Mouse (Mus musculus): Measurements from ENCODE around the gene Inf2.

The Inf2 gene

DNA sequence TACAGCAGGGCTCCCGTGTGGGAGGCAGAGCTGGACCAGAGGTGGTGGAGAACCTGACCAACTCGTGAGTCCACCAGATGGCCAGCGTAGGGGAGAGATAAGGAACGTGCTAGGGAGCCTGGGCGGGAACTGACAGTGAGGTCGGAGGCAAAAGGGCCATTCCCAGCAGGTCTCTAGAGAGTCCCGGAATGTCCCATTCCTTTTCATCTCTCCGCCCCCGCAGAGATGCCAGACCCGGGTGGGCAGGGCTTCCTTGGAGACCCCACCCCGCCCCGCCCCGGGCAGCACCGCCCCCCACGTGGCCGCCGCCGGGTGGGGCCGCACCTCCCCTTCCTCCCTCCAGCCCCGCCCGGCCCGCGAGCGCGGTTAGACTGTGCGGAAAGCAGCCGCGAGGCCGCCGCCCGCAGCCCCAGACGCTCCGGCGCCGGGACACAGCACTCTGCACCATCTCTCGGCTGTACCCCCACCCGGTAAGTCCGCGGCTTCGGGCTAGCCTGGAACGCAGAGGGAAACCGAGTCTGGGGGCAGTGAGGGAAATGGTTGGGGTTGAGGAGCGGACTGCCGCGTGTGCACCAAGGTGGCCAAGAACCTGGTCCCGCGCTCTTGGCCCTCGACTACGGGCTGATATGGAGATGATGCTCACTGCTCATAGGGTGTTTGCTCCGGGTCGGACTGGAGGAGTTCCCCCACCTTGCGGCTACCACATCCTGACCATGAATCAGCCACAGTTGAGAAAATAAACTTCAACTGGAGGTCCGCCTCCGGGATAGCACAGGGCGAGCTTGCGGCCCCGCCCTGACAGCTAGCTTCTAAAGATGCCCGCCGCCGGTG lies at the start of gene Inf2:
TSS of gene Inf2 (plus strand) at position 359 of the 831 bp plus-strand sequence.
- DNase-seq = peak; percentile 99

DNA sequence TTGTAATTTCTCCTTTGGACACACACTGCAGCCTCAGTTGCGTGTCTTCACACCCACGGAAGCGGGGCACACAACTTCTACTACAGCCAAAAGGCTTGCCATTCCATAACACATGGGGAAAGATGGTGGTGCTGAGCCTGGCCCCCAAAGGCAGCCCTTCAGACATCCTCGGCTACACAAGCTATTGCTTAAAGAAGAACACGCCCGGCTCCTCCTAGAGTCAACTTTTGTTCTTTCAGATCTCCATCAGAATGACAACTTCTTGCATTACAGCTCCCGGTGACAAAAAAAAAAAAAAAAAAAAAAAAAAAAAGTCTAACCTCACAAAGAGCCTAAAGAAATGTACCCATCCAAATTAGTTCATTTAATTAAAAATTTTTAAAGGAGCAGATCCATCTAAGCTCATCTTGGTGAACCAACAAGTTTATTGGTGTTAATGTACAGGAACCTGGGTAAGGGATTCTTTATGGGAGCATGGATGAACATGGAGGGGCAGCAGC lies 49.1 kb upstream of the Inf2 start:
- DNase-seq = no peak

DNA sequence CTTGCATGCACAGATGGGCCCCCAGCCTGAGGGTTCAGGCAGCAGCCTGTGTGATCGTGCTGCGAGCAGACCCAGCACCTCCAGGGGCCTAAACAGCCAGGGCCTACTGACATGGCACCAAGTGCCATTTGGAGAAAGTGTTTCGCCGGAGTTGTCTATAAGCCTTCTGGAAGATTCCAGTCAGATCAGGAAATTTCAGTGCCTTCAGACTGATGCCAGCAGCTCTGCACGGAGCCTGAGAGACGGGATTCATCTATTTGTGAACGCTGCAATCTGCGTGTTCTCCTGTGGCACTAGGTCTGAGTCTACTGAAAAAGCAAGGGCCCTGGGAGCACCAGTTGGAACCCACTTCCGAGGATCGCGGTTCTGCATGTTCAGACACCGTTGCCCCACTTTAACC lies 48.3 kb upstream of the Inf2 start:
- no peak for DNase-seq

DNA sequence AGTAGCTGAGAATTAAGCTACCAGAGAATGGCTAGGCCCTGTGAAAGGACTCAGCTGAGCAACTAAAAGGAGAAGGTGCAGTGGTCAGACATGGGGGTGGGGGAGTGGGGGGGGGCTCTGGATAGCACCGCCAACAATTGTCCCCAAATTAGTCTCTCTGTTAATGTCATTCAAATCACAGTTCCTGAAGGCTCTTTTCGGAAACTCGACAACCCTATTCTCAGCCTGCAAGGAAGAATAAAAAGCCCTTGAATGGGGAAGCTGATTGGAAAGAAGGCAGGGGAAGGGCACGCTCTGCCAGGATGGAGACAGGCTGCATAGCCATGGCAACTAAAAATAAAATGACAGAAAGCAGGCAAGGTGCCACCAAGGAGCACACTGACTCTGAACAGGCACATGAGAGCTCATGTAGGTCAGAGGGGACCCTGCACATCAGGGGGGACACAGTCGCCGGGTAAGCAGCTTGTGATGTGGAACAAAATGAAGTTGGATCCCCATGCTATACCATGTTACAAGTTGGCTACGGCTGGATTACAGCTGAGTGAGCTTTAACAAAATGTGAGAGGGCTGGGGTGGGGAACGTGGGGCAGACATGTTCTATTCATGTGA lies 47.0 kb upstream of the Inf2 start:
- no peak for DNase-seq

DNA sequence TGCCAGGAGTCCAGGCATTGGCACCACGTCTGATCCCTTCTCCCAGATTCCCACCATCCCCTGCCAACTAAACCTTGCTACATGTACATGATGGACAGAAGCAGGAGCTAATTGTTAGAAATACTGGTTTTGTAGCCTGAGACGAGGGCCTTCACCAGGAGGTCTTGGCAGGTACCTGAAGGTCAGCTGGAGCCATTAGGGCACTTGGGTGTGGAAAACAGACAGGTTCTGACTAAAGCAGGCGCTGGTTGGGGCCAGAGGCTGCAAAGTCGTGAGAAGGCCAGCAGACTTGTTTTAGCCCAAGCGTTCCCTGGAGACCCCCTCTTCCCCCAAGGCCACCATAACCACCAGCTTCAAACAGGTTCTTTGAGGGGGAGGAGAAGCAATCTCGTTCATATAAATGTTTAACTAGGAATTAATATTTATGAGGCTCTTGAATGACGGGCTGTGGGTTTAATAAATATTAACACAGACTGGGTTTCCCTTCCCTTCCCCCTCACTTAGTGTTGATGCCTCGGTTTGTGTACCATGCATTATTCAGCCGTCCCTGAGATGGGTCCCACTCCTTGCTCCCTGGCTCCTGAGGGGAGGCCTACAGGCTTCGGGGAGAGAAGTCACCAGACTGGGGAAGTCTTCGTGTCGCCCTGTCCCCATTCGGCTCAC lies 46.2 kb upstream of the Inf2 start:
- DNase-seq = no peak

DNA sequence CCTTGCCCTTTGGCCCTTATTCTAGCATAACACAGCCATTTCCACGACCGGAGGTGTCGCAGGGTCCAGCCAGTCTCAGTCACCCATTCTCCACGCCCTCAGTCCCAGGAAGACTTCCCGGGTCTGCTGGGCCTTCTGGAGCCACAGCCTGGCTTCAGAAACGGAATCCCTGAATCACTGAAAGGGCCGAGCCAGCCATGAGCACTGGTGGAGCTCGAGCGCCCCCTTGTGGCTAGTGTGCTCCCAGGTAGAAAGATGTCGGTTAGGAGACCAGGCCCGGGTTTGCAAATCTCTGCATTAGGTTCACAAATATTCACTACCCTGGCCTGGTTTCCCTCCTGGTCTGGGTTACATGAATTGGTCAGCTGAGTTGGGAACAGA lies 45.7 kb upstream of the Inf2 start:
- peak; percentile 97 for DNase-seq

DNA sequence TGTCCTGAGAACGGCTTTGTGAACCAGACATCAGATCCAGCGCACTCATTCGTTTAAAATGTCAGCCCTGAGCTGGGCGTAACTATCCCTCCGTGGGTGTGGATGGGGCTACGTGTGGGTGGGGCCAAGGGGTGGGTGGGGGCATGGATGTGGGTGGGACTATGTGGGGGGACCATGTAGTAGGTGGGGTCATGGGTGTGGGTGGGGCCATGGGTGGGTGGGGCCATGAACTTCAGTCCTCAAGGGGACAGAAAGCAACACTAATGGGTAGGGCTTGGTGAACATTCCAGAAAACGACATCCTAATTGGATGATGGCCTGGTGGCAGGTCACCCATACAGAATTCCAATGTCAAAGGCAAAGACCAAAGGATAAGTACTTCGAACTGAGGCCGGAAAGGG lies 44.6 kb upstream of the Inf2 start:
- DNase-seq = no peak

DNA sequence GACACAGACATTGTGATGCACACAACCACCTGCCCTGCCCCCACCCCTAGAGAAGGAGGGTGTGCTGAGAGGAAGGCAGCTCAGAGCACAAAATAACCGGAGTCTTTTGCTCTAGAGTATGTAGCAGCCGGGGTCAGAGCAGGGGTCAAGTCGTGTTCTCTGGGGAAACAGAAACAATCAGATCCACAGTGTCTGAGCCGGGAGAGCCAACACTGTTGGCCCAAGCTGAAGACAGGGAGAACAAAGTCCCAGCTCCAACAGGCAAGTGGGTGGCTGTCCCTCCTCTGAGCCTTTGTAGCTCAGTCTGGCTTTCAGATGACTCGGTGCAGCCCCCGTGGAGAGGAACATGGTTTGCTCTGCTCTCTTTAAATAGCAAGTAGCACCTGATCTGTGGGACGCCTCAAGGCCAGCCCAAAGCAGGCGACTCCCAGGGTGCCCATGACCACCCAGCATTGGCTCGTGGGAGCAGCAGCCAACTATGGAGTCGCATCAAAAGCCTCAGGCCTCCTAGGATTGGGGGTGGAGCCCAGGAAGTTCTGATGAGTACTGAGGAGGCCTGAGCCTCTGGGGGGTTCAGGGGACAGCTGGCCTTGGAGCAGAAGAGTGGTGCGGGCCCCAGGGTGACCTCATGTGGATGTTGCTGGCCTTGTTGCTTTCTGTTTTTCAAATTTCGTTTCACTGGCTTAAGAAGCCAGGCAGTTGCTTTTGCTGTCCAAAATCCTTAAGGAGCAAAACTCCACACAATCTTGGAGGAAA lies 43.5 kb upstream of the Inf2 start:
- peak; percentile 95 for DNase-seq

DNA sequence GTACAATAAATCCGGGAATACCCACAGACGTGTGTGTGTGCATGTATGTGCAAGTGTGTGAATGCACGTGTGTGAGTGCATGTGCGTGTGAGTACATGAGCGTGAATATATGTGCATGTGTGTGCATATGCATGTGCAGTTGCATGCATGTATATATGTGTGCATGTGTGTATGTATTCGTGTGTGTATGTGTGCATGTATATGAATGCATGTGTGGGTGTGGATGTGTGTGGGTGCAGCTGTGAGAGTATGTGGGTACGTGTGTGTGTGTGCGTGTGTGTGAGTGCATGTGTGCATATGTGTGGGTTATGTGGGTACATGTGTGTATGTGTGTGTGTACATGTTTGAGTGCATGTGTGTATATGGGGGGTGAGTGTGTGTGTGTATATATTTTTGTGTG lies 42.5 kb upstream of the Inf2 start:
- DNase-seq = no peak

DNA sequence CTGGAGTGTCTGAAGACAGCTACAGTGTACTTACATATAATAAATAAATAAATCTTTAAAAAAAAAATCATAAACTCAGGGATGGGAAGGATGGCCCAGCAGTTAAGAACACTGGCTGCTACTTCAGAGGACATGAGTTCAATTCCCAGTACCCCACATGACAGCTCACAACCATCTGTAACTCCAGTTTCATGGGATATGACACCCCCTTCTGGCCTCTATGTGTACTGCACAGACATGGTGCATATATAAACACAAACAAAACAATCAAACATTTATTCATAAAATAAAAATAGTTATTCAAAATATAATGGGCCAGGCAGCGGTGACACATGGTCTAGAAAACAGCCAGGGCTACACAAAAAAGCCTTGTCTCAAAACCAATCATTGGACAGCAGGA lies 39.3 kb upstream of the Inf2 start:
- DNase-seq = no peak

DNA sequence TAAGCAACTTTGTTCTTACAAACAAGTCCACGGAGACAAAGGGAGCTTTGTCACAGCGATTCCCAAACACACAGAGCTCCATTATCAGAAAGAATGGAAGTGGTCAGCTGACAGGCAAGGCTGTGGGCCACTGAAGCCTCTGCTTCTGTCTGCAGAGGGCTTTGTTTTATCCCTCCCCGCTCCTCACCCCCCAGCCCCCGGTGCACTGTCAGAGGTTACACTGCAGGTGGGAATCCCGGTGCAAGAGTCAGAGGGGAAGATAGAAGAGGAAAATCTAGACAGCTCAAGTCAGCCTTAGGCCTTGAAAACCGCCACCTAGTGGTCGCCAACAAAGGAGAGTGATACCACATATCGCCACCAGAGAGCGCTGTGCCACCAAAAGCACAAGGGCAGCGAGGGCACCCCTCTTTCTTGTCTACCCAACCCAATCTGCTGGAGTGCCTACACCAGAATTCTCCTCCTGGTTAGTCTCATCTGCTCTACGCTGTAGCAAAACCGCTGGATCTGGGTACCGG lies 36.7 kb upstream of the Inf2 start:
- peak; percentile 97 for DNase-seq

DNA sequence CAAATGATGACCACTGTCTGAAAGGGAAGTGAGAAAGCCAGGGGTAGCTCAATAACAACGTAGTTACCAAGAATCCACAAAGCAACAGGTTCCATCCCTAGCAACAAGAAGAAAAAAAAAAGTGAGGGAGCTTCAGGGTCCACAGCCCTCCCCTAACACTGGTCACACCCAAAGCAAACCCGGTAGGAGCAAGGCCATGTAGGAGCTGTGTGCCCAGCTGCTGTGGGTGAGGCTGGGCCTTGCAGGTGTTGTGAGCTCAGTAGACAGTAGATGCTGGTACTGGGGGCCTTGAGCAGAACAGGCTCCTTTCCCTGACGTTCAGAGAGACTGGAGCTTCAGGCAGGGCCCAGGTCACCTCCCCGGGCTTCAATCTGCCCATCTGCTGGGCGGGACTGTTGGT lies 36.1 kb upstream of the Inf2 start:
- DNase-seq = no peak

DNA sequence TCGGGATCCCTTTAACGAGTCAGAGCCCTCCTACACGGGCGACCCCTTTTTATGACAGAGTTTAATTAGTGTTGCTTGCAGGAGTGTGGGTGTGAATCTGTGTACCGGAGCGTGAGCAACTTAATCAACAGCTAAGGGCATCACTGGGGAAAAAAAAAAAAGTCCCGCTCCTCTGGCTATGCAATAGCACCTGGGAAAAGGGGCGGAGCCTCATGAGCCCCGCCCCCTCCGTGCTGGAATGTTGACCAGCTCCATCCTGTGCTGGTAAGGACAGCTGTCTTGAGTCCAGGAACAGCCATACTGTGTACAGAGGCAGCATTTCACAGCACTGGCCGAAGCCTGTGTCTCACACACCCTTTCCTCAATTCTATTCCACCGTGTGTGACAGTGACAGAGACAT lies 33.7 kb upstream of the Inf2 start:
- no peak for DNase-seq

DNA sequence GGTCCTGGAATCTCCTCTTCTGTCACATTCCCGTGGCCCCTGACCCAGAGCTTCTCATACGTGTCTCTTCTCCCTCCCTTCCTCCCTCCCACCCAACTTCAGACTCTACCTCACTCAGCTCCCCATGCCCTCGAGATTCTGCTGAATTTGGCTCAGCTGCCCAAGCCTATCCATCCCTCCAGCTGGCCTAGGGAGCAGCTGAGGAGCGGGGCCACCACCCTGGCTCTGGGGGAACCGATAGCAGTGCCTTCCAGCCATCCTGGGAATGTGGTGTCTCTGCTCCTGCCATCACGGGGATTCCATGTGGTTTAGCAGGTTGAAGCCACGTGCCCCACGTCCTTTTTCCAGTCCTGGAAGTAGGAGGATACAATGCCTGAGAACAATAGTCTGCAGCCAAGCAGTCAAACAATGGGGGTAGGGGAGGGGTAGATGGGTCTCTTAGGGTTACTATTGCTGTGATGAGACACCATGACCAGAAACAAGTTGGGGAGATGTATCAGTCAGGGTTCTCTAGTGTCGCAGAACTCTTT lies 32.0 kb upstream of the Inf2 start:
- peak; percentile 96 for DNase-seq

DNA sequence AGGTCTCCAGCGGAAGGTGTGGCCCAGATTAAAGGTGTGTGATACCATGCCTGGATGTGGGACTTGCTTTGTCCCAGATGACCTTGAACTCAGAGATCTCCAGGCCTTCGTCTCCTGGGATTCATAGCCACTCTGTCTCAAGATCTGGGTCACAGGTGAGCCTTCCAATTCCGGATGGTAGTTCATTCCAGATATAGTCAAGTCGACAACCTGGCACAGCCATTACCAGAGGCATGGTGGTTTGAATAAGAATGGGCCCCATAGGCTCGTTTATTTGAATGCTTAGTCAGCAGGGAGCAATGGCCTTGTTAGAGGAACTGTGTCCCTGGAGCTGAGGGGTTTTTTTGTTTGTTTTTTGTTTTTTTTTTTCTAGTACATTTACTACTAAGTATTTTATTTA lies 31.4 kb upstream of the Inf2 start:
- DNase-seq = no peak

DNA sequence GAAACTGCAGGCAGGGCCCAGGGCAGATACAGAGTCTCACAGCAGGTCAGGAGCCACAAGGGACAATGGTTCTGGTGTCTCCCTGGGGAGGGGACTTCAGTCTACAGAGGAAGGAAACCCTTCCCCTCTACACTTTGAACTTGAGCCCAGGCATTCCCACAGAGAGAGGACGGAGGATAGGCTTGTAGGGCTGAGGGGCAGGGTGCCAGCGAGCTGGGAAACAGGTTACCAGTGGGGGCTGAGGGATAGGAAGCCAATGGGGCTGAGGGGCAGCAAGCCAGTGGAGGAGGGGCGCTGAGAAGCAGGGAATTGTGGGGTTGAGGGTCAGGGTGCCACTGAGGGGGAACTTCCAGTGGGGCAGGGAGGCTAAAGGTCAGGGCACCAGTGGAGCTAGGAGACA lies 29.4 kb upstream of the Inf2 start:
- peak; percentile 98 for DNase-seq

DNA sequence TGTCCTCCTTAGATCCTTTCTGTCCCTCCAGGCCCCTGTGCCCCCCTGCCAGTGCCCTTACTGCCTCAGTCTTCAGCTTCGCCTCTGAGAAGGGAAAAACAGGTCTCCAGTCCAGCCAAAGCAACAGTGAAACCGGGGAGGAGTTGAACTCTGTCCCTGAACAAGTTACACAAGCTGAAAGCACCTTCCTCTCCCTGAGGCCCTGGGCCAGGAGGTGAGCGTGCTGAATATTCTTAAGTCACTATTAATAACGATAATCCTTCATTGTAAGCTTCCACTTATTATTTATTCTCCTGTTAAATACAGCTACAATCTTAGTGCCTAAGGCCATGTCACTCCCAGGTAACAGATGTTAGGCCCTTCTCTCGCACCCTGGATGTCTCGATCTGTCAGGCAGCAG lies 28.9 kb upstream of the Inf2 start:
- DNase-seq = no peak

DNA sequence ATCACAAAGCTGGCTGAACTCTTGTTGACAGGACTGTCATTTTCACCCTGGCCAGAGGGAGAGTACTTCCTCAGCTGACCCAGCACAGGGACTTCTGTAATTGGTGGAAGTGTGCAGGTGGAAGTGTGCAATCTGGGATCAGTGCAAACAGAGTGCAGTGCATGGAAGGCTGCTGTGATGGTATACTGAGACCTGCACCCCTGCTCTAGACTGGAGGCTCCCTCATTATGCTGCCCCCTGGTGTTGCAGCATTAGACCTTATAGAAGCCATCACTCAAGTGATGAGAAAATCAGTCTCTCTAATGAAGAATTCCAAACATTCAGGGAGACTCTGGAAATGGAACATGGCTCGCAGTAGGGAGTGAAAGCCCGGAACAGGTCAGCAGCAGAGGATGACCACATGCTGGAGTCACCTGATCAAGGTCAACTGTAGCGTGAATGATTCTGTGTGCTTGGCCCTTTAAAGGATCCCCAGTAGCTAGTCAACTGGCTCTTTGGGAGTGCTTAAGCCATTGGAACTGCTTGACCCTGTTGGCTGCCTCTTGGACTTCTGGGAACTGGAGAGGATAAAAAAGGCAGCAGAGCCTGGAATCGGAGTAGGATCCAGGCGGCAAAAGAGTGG lies 28.3 kb upstream of the Inf2 start:
- DNase-seq = peak; percentile 88

DNA sequence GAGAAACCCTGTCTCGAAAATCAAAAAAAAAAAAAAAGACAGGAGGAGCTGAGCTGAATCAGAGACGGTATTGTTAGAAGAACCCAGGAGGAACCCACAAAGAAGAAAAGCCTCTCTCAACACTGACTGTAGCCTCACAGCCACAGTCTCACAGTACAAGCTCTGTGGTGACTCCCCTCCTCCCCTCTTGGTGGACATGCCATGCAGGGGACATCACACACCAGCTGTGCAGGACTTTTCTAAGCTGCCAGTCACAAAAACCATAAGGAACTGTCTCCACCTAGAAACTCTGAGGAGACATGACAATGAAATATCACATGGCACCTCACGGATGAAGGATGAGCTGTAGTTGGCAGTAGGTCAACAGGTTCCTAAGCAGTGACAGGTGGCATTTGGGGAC lies 27.4 kb upstream of the Inf2 start:
- DNase-seq = no peak

DNA sequence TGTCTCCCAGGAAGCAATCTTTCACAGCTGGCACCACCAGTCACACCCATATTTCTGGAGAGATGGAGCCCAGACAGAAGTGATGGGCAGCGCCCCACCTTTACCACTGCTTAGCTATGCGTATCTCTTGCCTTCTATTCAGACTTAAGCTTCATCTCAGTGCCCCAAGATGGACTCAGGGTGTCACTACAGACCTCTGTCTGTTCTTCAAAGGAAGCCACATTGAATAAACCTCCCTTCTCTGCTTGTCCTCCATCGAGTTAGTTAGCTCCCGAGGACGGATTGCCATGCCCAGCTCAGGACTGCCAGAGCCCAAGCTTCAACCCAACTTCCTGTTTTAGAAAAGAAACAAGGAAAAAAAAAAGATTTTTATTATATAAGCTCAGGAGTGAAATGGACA lies 26.1 kb upstream of the Inf2 start:
- no peak for DNase-seq

DNA sequence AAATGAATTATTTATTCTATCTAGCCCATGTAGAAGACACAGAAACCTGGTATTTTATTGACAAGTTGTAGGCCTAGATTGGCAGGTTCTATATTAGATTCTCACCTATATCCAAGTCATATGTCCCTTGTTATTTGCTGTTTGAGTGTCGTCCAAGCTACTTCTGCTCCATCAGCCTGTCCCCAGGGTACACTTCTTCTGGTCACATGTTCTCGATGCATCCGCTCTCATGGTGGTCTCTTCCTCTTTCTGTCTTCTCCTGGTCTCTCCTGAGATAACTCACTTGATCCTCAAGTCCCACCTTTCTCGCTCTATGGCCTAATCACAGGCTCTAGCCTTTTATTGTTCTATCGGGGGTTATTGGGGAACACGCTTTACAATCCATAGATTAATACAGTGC lies 25.6 kb upstream of the Inf2 start:
- no peak for DNase-seq

DNA sequence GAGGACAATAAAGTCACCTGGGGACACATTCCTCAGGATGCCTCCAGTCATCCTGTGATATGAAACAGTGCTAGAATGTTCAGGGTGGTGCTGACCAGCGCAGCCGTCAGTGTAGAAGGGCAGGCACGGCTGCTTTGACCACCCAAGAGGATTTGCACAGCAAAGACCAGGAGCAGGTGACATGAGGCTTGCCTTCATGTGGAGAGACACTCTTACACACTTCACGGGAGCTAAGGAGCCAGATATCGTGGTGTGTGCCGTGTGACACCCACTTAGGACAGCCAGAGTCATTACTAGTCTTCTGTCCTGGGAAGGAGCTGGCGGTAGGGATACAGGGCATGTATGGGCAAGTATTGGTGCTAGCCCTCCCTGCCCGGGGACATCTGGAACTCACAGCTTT lies 18.4 kb upstream of the Inf2 start:
- DNase-seq = no peak
